Mouse (Mus musculus) ZHBTc4 (cell line): ENCODE results near the gene Znfx1.
"Not testable (repeated sequence)": the region's sequence is repeated elsewhere in the genome, so short reads cannot be mapped to it uniquely, and the experiment has no call there.

ENCODE experiments used
- DNase-seq: peaks from one replicate; pipeline ENCODE4 v3.0.0-alpha.2; 2011; ENCODE audit warnings: low read depth, low spot score

The Znfx1 gene

GRCm38 (mm10) chr2:167053127-167053844 is 9.5 kb downstream of the Znfx1 start:
- no peak for DNase-seq

DNA sequence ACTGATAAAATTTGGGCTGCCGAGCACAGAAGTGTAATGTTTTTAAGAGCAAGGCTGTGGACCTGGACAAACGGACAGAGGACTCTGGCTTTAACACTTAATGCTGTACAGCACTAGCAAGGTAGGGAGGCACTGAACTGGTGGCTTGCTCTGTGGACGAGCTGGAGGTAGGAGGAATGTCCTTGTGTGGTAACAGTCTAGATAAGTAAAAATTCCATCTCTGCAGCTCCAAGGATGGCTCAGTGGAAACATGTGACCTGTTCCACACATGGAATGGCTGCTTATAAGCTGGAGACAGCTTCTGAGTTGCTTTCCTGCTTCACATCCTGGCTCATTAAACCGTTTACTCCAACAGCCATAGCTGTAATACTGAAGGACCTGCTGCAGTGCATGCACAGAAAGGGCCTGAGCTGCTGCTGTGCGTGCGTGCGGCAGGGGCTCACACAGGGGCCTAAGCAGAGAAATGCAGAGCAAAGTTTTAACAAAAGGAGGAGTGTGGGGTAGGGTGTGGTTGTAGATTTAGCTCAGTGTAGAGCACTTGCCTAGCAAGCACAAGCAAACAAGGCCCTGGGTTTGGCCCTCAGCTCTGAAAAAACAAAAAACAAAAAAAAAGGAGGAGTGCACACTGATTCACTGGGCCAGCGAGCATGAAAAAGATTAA is 14.0 kb downstream of the Znfx1 start:
- DNase-seq: peak; percentile 60

DNA sequence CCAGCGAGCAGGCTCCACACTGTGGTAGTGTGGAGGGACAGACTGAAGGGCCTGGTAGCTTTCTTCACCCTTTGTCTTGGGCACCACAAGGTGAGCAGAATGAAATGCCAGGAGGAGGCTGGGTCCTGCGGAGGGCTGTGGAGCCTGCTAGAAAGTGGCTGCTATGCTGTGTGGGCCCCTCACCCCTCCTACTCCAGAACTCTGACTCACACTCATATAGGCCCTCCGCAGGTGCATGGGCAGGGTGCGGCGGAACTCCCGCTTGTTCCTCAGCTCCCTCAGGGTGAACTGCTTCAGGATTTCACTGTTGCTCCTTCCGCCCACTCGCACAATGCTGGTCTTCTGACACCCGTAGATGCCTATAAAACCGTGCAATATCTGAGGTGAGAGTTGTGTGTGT is 14.6 kb downstream of the Znfx1 start:
- DNase-seq: peak; percentile 44

DNA sequence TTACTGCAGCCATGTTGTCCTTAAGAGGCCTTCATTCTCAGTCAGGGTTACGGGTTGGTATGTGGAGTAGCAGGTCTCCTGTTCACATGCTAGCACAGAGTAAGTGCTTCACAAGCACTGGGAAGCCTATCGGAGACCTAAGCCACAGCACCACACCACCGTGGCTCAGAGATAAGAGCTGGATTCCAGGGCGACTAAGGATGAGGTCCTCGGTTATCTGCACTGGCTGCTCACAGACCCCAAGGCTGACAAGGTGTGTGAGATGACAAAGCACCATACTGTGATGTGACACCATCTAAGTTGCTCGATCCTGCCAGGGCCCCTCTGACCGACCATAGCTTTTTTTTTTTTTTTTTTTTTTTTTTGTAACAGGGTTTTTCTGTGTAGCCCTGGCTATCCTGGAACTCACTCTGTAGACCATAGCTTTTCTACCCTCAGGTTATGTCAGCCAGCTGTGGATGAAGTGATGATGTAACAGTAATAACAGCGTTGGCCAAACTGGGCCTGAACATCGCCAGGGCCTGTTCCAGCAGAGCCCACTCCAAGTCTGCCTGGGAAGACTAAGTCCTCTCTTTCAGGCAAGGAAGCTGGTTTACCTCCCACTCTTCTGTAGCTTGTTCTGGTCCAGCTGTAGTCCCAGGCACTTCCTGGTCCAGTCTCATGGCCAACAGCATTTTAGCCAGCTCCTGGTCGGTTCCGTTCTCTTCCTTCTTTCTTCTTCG is 19.3 kb downstream of the Znfx1 start:
- no peak for DNase-seq

DNA sequence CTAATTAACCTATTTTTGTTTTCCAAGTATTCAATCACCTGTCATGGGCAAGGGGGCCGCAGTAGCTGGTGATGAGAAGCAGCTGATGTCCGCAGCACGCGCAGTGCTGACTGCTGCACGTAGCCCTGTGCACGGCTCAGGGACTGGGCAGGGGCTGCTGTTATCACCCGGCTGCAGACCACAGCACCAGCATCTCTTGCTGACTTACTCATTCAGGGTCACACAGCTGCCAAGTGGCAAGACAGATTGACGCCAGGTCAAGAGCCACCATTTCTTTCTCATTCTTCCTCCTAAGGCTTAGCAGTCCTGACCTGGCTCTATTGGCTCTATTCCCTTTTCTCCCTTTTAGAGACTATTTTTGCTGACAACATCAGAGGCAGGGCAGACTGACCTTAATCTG is 23.4 kb downstream of the Znfx1 start:
- DNase-seq: no peak

DNA sequence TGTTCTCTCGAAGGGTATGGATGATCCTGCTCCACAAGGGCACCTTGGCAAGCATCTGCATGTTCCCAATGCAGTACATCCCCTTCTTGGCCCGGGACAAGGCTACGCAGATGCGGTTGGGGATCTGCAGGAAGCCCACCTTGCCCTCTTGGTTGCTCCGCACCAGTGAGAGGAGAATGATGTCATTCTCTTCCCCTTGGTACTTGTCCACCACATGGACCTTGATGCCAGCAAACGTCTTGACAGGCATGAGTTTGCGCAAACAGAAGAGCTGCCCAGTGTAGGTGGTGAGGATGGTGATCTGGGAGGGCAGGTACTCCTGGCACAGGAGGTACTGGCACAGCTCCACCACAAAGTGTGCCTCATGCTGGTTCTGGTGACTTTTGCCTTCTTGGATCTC is 24.1 kb downstream of the Znfx1 start:
- no peak for DNase-seq

- no peak for DNase-seq
Observed at GRCm38 (mm10) chr2:167038297-167038696, 24.5 kb downstream of the Znfx1 start.

DNA sequence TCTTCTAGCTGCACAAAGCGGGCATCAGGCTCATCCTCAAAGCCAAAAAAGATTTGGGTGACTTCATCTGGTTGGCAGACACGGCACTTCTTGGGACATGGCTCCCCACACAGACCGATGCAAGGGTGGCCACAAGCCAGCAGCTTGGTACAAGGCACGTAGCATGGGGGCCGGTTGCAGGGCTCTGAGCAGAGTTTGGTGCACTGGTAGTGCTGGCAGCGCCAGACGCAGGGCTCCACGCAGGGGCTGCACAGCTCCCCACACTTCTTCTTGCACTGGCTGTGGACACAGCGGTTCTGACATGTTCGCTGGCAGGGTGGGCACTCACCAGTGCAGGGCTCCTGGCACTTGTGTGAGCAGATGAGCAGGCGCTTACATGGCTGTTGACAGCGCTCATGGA is 25.1 kb downstream of the Znfx1 start:
- no peak for DNase-seq

- DNase-seq: peak; percentile 50
Observed at GRCm38 (mm10) chr2:167030507-167030906, 32.3 kb downstream of the Znfx1 start.

DNA sequence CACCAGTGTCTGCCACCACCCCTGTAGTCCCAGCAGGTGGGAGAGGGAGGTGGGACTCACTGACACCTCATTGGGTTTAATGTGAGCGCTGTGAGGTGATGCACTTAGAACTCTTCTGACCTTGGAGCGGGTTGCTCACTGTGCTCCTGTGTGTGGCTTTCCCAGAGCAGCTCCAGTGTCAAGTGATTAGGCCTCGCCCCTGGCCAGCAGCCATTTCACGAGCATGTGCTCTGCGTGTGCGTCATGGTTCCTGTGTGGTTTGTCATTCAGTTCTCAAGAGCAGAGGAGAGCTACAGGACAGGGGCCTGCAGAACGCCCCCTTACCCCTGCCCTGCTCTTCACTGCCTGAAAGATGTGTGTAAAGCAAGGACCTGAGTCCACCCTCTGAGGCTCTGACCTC is 34.3 kb downstream of the Znfx1 start:
- no peak for DNase-seq

DNA sequence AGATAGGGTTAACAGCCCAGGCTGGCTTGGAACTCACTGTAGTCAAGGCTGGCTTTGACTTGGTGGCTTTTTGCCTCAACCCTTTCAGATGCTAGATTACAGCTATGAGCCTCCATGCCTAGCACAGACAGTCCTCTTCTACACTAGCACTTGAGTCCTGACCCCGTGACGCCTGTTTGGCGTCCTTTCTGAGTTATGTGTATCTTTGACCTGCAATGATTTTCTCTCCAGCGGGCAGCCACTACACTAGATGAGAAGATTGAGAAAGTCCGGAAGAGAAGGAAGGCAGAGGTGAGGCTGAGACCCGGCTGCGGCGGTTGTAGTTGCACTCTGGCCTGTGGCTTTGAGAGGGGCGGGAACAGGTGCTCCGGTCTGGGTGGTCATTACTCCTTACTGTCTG is 43.4 kb downstream of the Znfx1 start:
- DNase-seq: no peak

DNA sequence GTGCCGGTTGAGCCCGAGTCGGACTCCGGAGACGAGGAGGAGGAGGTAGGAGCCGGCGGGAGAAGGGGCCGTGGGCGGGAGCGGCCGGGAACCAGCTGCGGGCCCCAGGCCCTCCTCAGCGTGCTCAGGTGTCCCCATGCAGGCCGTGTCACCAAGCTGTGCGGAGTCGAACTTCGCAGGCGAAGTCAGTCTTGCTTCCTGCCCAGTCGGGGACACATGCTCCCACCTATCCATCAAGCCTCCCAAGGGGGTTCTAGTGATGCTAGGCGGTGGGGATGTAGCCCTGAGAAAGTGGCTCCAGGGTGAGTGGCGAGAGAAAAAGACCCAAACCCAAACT is 47.5 kb downstream of the Znfx1 start:
- no peak for DNase-seq

GRCm38 (mm10) chr2:167014702-167015381 is 48.0 kb downstream of the Znfx1 start, which contains the start of gene Ddx27:
Gene Ddx27, plus strand, starts transcription at chr2:167015193.
- peak; percentile 97 for DNase-seq

GRCm38 (mm10) chr2:167010546-167010945 is 52.3 kb downstream of the Znfx1 start:
- no peak for DNase-seq

DNA sequence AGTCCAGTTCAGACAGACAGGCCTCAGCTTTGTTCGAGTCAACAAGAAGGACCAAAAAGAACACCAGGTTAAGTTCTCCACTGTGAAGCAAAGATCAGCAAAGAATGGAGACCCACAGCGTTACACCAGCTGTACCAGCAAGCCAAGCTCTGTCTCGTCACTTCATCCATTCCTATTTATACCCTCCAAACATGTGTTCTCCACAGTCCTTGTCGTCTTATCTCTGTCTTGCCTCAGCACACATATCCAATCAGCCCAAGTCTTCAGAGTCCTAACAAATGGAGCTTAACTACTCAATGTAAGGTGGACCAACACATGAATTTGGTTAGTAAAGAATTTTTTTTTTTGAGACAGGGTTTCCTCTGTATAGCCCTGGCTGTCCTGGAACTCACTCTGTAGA is 53.3 kb downstream of the Znfx1 start:
- DNase-seq: no peak

GRCm38 (mm10) chr2:167007565-167007964 is 55.2 kb downstream of the Znfx1 start:
- DNase-seq: not testable (repeated sequence)

GRCm38 (mm10) chr2:167007001-167007491 is 55.8 kb downstream of the Znfx1 start:
- DNase-seq: no peak

DNA sequence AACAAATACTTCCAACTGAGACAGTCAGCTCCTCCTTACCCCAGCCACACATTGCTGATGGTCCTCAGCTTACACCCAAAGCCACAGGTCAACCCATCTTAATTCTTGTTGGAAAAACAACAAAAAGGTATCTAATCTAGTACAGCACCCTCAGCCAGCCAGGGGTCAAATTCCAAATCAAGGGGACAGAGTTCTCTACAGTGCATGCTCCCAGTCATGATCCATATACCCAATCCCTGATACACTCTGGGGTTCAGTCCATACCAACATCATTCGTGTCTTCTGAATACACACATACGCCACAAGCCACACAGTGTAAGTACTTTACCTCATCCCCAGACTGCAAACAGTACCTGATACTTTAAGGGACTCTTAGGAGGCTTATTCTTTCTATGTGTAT is 56.5 kb downstream of the Znfx1 start:
- DNase-seq: no peak

GRCm38 (mm10) chr2:167004099-167004854 is 58.5 kb downstream of the Znfx1 start:
- DNase-seq: peak; percentile 88

DNA sequence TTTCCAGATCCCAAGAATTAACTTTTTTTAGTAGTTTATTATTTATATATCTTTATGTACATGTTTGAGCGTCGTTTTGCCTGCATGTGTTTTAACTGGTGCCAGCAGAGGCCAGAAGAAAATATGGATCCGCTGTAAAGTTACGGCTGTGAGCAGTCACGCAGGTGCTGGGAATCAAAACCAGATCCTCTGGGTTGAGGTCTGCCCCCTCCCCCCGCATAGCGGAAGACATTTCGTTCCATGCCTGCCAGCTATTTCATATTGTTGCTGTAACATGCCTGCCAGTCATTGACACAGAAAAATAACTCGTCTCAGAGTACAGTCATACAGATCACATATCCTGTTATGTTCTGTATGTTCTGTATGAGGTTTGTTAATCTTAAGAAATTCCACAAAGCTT is 61.3 kb downstream of the Znfx1 start:
- DNase-seq: no peak

GRCm38 (mm10) chr2:166996533-166996894 is 66.3 kb downstream of the Znfx1 start:
- no peak for DNase-seq
